8 mouse cellular contexts compared by ENCODE assay signal in genomic region chr1:138191689-138192508, GRCm38 (mm10). TPM values are rescaled to one million over a fixed set of nuclear protein-coding genes. Genes with fewer than 3 reads are reported as not detected.
A peak's percentile ranks its signal among the peaks of the same experiment; 100 is the strongest.
DNase-seq lines count a peak whose midpoint lies in the region; ATAC-seq and TF ChIP-seq lines count a peak whose summit lies in the region.

No protein-coding gene starts in this region.

- H3K27ac ChIP-seq in heart, adult 2 months = no peak overlapping the region
- no peak overlapping the region for H3K27ac ChIP-seq in limb, embryonic 14.5 days (replicated peaks; ENCODE audit: low read depth, low read length)
- no peak overlapping the region for H3K27ac ChIP-seq in forebrain, embryonic 16.5 days (ENCODE audit: low read length)

- no peak overlapping the region for H3K4me2 ChIP-seq in limb, embryonic 14.5 days (replicated peaks; ENCODE audit: low read depth, low read length, severe bottlenecking)
- H3K4me2 ChIP-seq in forebrain, embryonic 16.5 days (ENCODE audit: low read length) = no peak overlapping the region

- H3K79me2 ChIP-seq in heart, adult 2 months (replicated peaks; ENCODE audit: control insufficient read depth, insufficient read depth, low read length) = no peaks in the 10 kb centered on the region

- no peak overlapping the region for H3K4me3 ChIP-seq in heart, adult 2 months
- H3K4me3 ChIP-seq in limb, embryonic 14.5 days (replicated peaks; ENCODE audit: low read length) = no peak overlapping the region
- H3K4me3 ChIP-seq in forebrain, embryonic 16.5 days (replicated peaks; ENCODE audit: low read length) = no peak overlapping the region

- ATAC-seq in limb, embryonic 14.5 days (ENCODE audit: low FRiP score, low read depth) = peak; percentile 73
- ATAC-seq in forebrain, embryonic 16.5 days = no peak

- no peak for TF ChIP-seq EP300 in heart, adult 2 months (IDR thresholded peaks at IDR 0.05; ENCODE audit: insufficient read depth, low read depth, low read length)

- H3K27me3 ChIP-seq in heart, adult 2 months (ENCODE audit: control insufficient read depth, insufficient read depth, low read length) = 0 out of 2 replicates have a peak, but pooled peaks cover 1% of the 10 kb centered on the region
- no peaks in the 10 kb centered on the region for H3K27me3 ChIP-seq in limb, embryonic 14.5 days (ENCODE audit: control insufficient read depth, insufficient read depth, low read length)
- H3K27me3 ChIP-seq in forebrain, embryonic 16.5 days (replicated peaks; ENCODE audit: control insufficient read depth, insufficient read depth, low read length) = no peaks in the 10 kb centered on the region

- H3K9ac ChIP-seq in heart, adult 2 months (ENCODE audit: low read depth, low read length) = no peak overlapping the region
- no peak overlapping the region for H3K9ac ChIP-seq in limb, embryonic 14.5 days (ENCODE audit: low read depth, low read length, severe bottlenecking)
- no peak overlapping the region for H3K9ac ChIP-seq in forebrain, embryonic 16.5 days (replicated peaks; ENCODE audit: low read depth, low read length)

- no peaks in the 10 kb centered on the region for H3K9me3 ChIP-seq in limb, embryonic 14.5 days (ENCODE audit: control insufficient read depth, low read length)
- no peaks in the 10 kb centered on the region for H3K9me3 ChIP-seq in forebrain, embryonic 16.5 days (ENCODE audit: control insufficient read depth, low read length)

- DNase-seq in left cerebral cortex, adult 18-20 months (ENCODE audit: low spot score in 2 of 2) = peak; percentile 12 to 32
- no peak for DNase-seq in left cerebral cortex, postnatal 4 days
- DNase-seq in heart, adult 2 months = peak; percentile 46 to 74
- peak; percentile 48 for DNase-seq in limb, embryonic 14.5 days (ENCODE audit: low spot score)
- DNase-seq in natural killer cell, adult 2 months (ENCODE audit: low spot score in 2 of 2) = peak; percentile 85 to 86
- DNase-seq in urinary bladder, postnatal 10 days (ENCODE audit: low spot score) = no peak
- DNase-seq in ovary, postnatal 36 days (ENCODE audit: low spot score) = no peak

- 41% methylated on average over 8 of the region's 8 CpGs for WGBS in heart, adult 2 months
- WGBS in limb, embryonic 14.5 days = 55% methylated on average over 8 of the region's 8 CpGs
- WGBS in forebrain, embryonic 16.5 days = 89% methylated on average over 8 of the region's 8 CpGs

- peaks cover 6% of the 10 kb centered on the region for H3K4me1 ChIP-seq in heart, adult 2 months (ENCODE audit: control insufficient read depth, insufficient read depth, low read length)
- H3K4me1 ChIP-seq in limb, embryonic 14.5 days (ENCODE audit: control insufficient read depth, insufficient read depth, low read length) = 0 out of 2 replicates have a peak, but pooled peaks cover 4% of the 10 kb centered on the region
- H3K4me1 ChIP-seq in forebrain, embryonic 16.5 days (replicated peaks; ENCODE audit: control insufficient read depth, insufficient read depth, low read length) = no peaks in the 10 kb centered on the region

- H3K36me3 ChIP-seq in heart, adult 2 months (ENCODE audit: control insufficient read depth, insufficient read depth, low read length) = no peaks in the 10 kb centered on the region
- H3K36me3 ChIP-seq in limb, embryonic 14.5 days (ENCODE audit: control insufficient read depth, insufficient read depth, low read length) = no peaks in the 10 kb centered on the region
- no peaks in the 10 kb centered on the region for H3K36me3 ChIP-seq in forebrain, embryonic 16.5 days (ENCODE audit: control insufficient read depth, insufficient read depth)

- intact Hi-C loops in left cerebral cortex, postnatal 4 days (cut with DNase I) = no loop called here
- intact Hi-C loops in heart, adult 2 months (cut with DNase I) = no loop called here

- no peak for TF ChIP-seq POLR2A in heart, adult 2 months (IDR thresholded peaks at IDR 0.05; ENCODE audit: insufficient read depth, low read depth, low read length)
- no peak for TF ChIP-seq POLR2A in limb, embryonic 14.5 days (IDR thresholded peaks at IDR 0.05; ENCODE audit: borderline replicate concordance, extremely low read depth, insufficient read depth, insufficient read length)

- TF ChIP-seq CTCF in heart, adult 2 months (IDR thresholded peaks at IDR 0.05) = no peak

RNA-seq across cellular contexts. Expression of gene Ptprc, which starts 16.4 kb away (rescaled TPM):
- 1 to 10 TPM; 2.4 to 2.5 TPM for total RNA-seq in left cerebral cortex, adult 18-20 months (2021)
- 1 to 10 TPM; 1.9 to 2.4 TPM for total RNA-seq in left cerebral cortex, postnatal 4 days (2021)
- total RNA-seq in heart, adult 2 months (2021) = 1 to 10 TPM; 5.0 to 5.8 TPM
- polyA plus RNA-seq in heart, adult 2 months (2012; rRNA removed) = 7.1 and 8.0 TPM in 2 replicates
- polyA plus RNA-seq in limb, embryonic 14.5 days (2012; rRNA removed) = 3.2 TPM in 2 replicates
- 4.5 and 4.7 TPM in 2 replicates for polyA plus RNA-seq in limb, embryonic 14.5 days (2014; fragmentation: Nextera tagmentation; extraction: Ambion mirVana)
- 0.61 and 1.1 TPM in 2 replicates for polyA plus RNA-seq in forebrain, embryonic 16.5 days (2015; fragmentation: Nextera tagmentation; extraction: Ambion mirVana)

Comparison
In these comparisons a context has a peak if more than half of its experiments do, and no peak if none do; other contexts are left out.
1. DNase-seq: peak in left cerebral cortex, adult 18-20 months (2 of 2), heart, adult 2 months (2 of 2), limb, embryonic 14.5 days (single experiment) and natural killer cell, adult 2 months (2 of 2); none in left cerebral cortex, postnatal 4 days (single experiment), urinary bladder, postnatal 10 days (single experiment) and ovary, postnatal 36 days (single experiment).